Mouse (Mus musculus) bone marrow, adult 2 months (tissue): Measurements from ENCODE around the gene Efcab10. TPM values are rescaled to one million over a fixed set of nuclear protein-coding genes. Genes with fewer than 3 reads are reported as not detected.

Experiments
- H3K27ac ChIP-seq: fragments of 200-500 bp; 2 replicates; pipeline ENCODE4 v1.5.1; 2012; ENCODE audit warnings: low read depth, mild to moderate bottlenecking, control low read depth, inconsistent platforms, low read length; ENCODE audit not compliant: control insufficient read depth, poor library complexity, insufficient read depth
- H3K4me1 ChIP-seq: fragments of 200-500 bp; 2 replicates; pipeline ENCODE4 v1.6.1; 2011; ENCODE audit warnings: low read length; ENCODE audit not compliant: control insufficient read depth, insufficient read depth
- H3K4me3 ChIP-seq: fragments of 200-500 bp; replicated peaks from 2 replicates; pipeline ENCODE3; 2011; ENCODE audit warnings: mild to moderate bottlenecking, low read depth, low read length, control low read depth; ENCODE audit not compliant: control insufficient read depth
- CTCF ChIP-seq: fragments of 200-500 bp; IDR thresholded peaks from 2 replicates; pipeline ENCODE4 v1.5.1; 2011; ENCODE audit warnings: low read length, control low read depth; ENCODE audit not compliant: control insufficient read depth, insufficient read depth
- POLR2A ChIP-seq: fragments of 200-500 bp; IDR thresholded peaks from 2 replicates; pipeline ENCODE4 v1.6.1; 2011; ENCODE audit warnings: low read depth, mild to moderate bottlenecking, control low read depth, low read length, borderline replicate concordance; ENCODE audit not compliant: control insufficient read depth
- WGBS: fragments of 180-500 bp; shearing (Covaris S2); methylation state at CpG from one replicate; pipeline ENCODE4 v1.1.7; 2018; 5-methylcytosine and 5-hydroxymethylcytosine counted together
- polyA plus RNA-seq: library from polyadenylated mRNA; stranded (reverse); fragments of >200 nt; gene quantifications from 2 replicates; pipeline ENCODE4 v1.2.4, GENCODE M21; 2011; ENCODE audit warnings: low replicate concordance; ENCODE audit not compliant: missing spikeins, insufficient read depth, insufficient read length

Efcab10 gene
- polyA plus RNA-seq, 1 experiment, result not detected

- H3K4me3 ChIP-seq, result no peak overlapping the region
- WGBS, result 62% methylated on average over 6 of the region's 6 CpGs
- H3K4me1 ChIP-seq, result no peaks in the 10 kb centered on the region
- H3K27ac ChIP-seq, result no peak overlapping the region
- no peak for TF ChIP-seq CTCF
- no peak for TF ChIP-seq POLR2A
Measured at GRCm38 (mm10) chr12:33405398-33406026, 10.9 kb downstream of the Efcab10 start.

GRCm38 (mm10) chr12:33411580-33412151 is 17.0 kb downstream of the Efcab10 start:
- H3K4me3 ChIP-seq, result no peak overlapping the region
- WGBS, result 8% methylated on average over 6 of the region's 6 CpGs
- TF ChIP-seq CTCF (no peak), POLR2A (no peak)
- H3K27ac ChIP-seq, result no peak overlapping the region
- H3K4me1 ChIP-seq, result no peaks in the 10 kb centered on the region

- H3K4me3 ChIP-seq, result no peak overlapping the region
- WGBS, result 43% methylated on average over 3 of the region's 3 CpGs
- TF ChIP-seq CTCF, result peak; percentile 29; the same call in 1 of the 2 replicates
- TF ChIP-seq POLR2A, result no peak
- no peaks in the 10 kb centered on the region for H3K4me1 ChIP-seq
- H3K27ac ChIP-seq, result no peak overlapping the region
Measured at GRCm38 (mm10) chr12:33424329-33424728, 29.7 kb downstream of the Efcab10 start.

GRCm38 (mm10) chr12:33427293-33427692 is 32.6 kb downstream of the Efcab10 start:
- no peaks in the 10 kb centered on the region for H3K4me1 ChIP-seq
- 49% methylated on average over 3 of the region's 3 CpGs for WGBS
- TF ChIP-seq CTCF (no peak), POLR2A (no peak)

GRCm38 (mm10) chr12:33427726-33428125 is 33.1 kb downstream of the Efcab10 start:
- Histone ChIP-seq H3K4me1 (no peaks in the 10 kb centered on the region), H3K27ac (no peak overlapping the region), H3K4me3 (no peak overlapping the region)
- WGBS, result 82% methylated on average over 2 of the region's 2 CpGs
- TF ChIP-seq CTCF (no peak), POLR2A (no peak)

More at GRCm38 (mm10) chr12:33427293-33427692, 32.6 kb downstream of the Efcab10 start:
- Histone ChIP-seq H3K27ac (no peak overlapping the region), H3K4me3 (no peak overlapping the region)

GRCm38 (mm10) chr12:33429387-33430160 is 34.9 kb downstream of the Efcab10 start, which contains the start of gene Twistnb:
TSS of gene Twistnb (plus strand) at chr12:33429635.
- Histone ChIP-seq H3K4me3 (peak within 1 kb of the TSS; percentile 68), H3K4me1 (no peaks in the 10 kb centered on the region; the same call in 1 of the 2 replicates), H3K27ac (peak within 1 kb of the TSS; percentile 58)
- peak; percentile 73; the same call in 1 of the 2 replicates for TF ChIP-seq POLR2A
- TF ChIP-seq CTCF, result peak; percentile 54
- under 1% methylated on average over 66 of the region's 66 CpGs for WGBS

GRCm38 (mm10) chr12:33433812-33434211 is 39.2 kb downstream of the Efcab10 start:
- Histone ChIP-seq H3K4me1 (no peaks in the 10 kb centered on the region; the same call in 1 of the 2 replicates), H3K4me3 (peak overlapping the region; percentile 51), H3K27ac (peak overlapping the region; percentile 45; the same call in 1 of the 2 replicates)
- 7% methylated on average over 9 of the region's 9 CpGs for WGBS
- no peak for TF ChIP-seq POLR2A
- no peak for TF ChIP-seq CTCF

- H3K4me3 ChIP-seq, result no peak overlapping the region
- TF ChIP-seq CTCF, result peak; percentile 22; the same call in 1 of the 2 replicates
- no peak for TF ChIP-seq POLR2A
- no peak overlapping the region for H3K27ac ChIP-seq
- no peaks in the 10 kb centered on the region; the same call in 1 of the 2 replicates for H3K4me1 ChIP-seq
- WGBS, result 90% methylated on average over 4 of the region's 4 CpGs
Measured at GRCm38 (mm10) chr12:33434758-33435157, 40.1 kb downstream of the Efcab10 start.

Other genes with a start within 250 kb of the Efcab10 start
- gene Atxn7l1, start 247.2 kb upstream of the Efcab10 start, polyA plus RNA-seq, result 34.4 and 52.4 TPM in 2 replicates
- gene Twistnb, start 34.8 kb downstream of the Efcab10 start, polyA plus RNA-seq, result 6.1 and 11.1 TPM in 2 replicates